9 mouse cellular contexts compared by ENCODE assay signal in the genomic region with DNA sequence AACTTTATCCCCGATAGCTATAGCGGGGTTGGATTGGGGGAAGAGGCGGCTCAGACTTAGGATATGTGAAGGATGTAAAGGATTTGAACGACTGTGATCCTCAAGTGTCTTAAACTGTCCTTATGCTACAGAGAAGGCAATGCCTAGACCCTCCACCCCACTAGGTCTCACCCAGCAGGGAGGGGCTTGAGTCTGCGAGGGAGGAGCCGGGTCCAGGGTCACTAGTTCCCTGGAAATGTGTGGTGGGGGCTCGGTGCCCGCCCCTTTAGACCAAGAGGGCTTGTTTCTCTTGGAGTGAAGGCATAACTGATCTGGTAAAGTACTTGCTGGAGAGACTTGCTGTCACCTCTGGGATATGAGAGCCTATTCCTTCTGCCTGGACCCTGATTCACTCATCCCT. TPM values are rescaled to one million over a fixed set of nuclear protein-coding genes. Genes with fewer than 3 reads are reported as not detected.
DNase-seq lines count a peak whose midpoint lies in the region; ATAC-seq and TF ChIP-seq lines count a peak whose summit lies in the region.
"Had no signal": no experiment of that assay in that cellular context is flagged by ENCODE, and none has a peak within 500 bp of the region (broad histone marks: within the 10 kb centered on the region; RNA-seq: fewer than 3 reads in every experiment).

No protein-coding gene starts in this region.

- TF ChIP-seq CTCF in kidney, postnatal 0 days (IDR thresholded peaks at IDR 0.05; ENCODE audit: low read depth): no peak

- DNase-seq in kidney, postnatal 0 days (ENCODE audit: low spot score): peak; percentile 27
- DNase-seq in kidney, adult 9 months: no peak
- DNase-seq in neural tube, embryonic 11.5 days (ENCODE audit: low spot score): peak; percentile 54
- no peak for DNase-seq in layer of hippocampus, postnatal 25 days (ENCODE audit: extremely low spot score in 1 of 2, low spot score in 1 of 2)
- DNase-seq in MN1 (ENCODE audit: low spot score): no peak
- DNase-seq: lung, adult 18-20 months had no signal

- H3K4me1 ChIP-seq in kidney, postnatal 0 days (replicated peaks; ENCODE audit: insufficient read depth, low read length): peaks cover 14% of the 10 kb centered on the region; the same call in 1 of the 2 replicates
- H3K4me1 ChIP-seq in embryonic facial prominence, embryonic 12.5 days: peaks cover 10% of the 10 kb centered on the region
- peaks cover 17% of the 10 kb centered on the region for H3K4me1 ChIP-seq in intestine, embryonic 15.5 days (replicated peaks)
- peaks cover 36% of the 10 kb centered on the region for H3K4me1 ChIP-seq in neural tube, embryonic 11.5 days (ENCODE audit: control insufficient read depth, insufficient read depth, low read length)

- ATAC-seq in kidney, postnatal 0 days (replicated peaks; ENCODE audit: low FRiP score, low read depth): no peak
- ATAC-seq in embryonic facial prominence, embryonic 12.5 days (ENCODE audit: insufficient number of reproducible peaks, insufficient read depth, low FRiP score, low TSS enrichment): no peak
- ATAC-seq in intestine, embryonic 15.5 days: no peak
- ATAC-seq in neural tube, embryonic 11.5 days (ENCODE audit: insufficient read depth, low FRiP score, low TSS enrichment): 0 out of 2 replicates have a peak, but pooled peaks have one; percentile 29
- no peak for ATAC-seq in frontal cortex, adult (ENCODE audit: low TSS enrichment)

- no peak overlapping the region for H3K27ac ChIP-seq in kidney, postnatal 0 days
- H3K27ac ChIP-seq in embryonic facial prominence, embryonic 12.5 days: no peak overlapping the region
- H3K27ac ChIP-seq in intestine, embryonic 15.5 days: no peak overlapping the region
- peak overlapping the region; percentile 97 for H3K27ac ChIP-seq in neural tube, embryonic 11.5 days (ENCODE audit: low read depth, low read length)

- H3K4me2 ChIP-seq in kidney, postnatal 0 days (ENCODE audit: low read length): peak overlapping the region; percentile 99
- peak overlapping the region; percentile 85 for H3K4me2 ChIP-seq in embryonic facial prominence, embryonic 12.5 days (replicated peaks)
- H3K4me2 ChIP-seq in intestine, embryonic 15.5 days (replicated peaks): peak overlapping the region; percentile 100
- H3K4me2 ChIP-seq in neural tube, embryonic 11.5 days (ENCODE audit: low read depth): peak overlapping the region; percentile 82

- H3K27me3 ChIP-seq in kidney, postnatal 0 days (ENCODE audit: insufficient read depth, low read length): peaks cover 3% of the 10 kb centered on the region; the same call in 1 of the 2 replicates
- H3K27me3 ChIP-seq in embryonic facial prominence, embryonic 12.5 days: no peaks in the 10 kb centered on the region; the same call in 1 of the 2 replicates
- H3K27me3 ChIP-seq in intestine, embryonic 15.5 days (replicated peaks): peaks cover 6% of the 10 kb centered on the region; the same call in 1 of the 2 replicates
- no peaks in the 10 kb centered on the region for H3K27me3 ChIP-seq in neural tube, embryonic 11.5 days (ENCODE audit: control insufficient read depth, insufficient read depth, low read length)

- H3K36me3 ChIP-seq in kidney, postnatal 0 days (ENCODE audit: insufficient read depth, low read length): no peaks in the 10 kb centered on the region
- 0 out of 2 replicates have a peak, but pooled peaks cover 6% of the 10 kb centered on the region for H3K36me3 ChIP-seq in embryonic facial prominence, embryonic 12.5 days
- H3K36me3 ChIP-seq in intestine, embryonic 15.5 days: no peaks in the 10 kb centered on the region
- no peaks in the 10 kb centered on the region; the same call in none of the 2 replicates for H3K36me3 ChIP-seq in neural tube, embryonic 11.5 days (ENCODE audit: control insufficient read depth, insufficient read depth, low read length)

- peak overlapping the region; percentile 73; the same call in 1 of the 2 replicates for H3K9ac ChIP-seq in kidney, postnatal 0 days (ENCODE audit: low read depth, low read length)
- H3K9ac ChIP-seq in embryonic facial prominence, embryonic 12.5 days: peak overlapping the region; percentile 88
- H3K9ac ChIP-seq in intestine, embryonic 15.5 days: peak overlapping the region; percentile 74; the same call in 1 of the 2 replicates
- peak overlapping the region; percentile 98 for H3K9ac ChIP-seq in neural tube, embryonic 11.5 days (ENCODE audit: low read length)

- no peaks in the 10 kb centered on the region for H3K9me3 ChIP-seq in kidney, postnatal 0 days (replicated peaks; ENCODE audit: low read length)
- no peaks in the 10 kb centered on the region for H3K9me3 ChIP-seq in embryonic facial prominence, embryonic 12.5 days
- H3K9me3 ChIP-seq in intestine, embryonic 15.5 days: no peaks in the 10 kb centered on the region
- H3K9me3 ChIP-seq in neural tube, embryonic 11.5 days (ENCODE audit: control insufficient read depth, low read length): no peaks in the 10 kb centered on the region

- peak overlapping the region; percentile 74 for H3K4me3 ChIP-seq in kidney, postnatal 0 days (replicated peaks; ENCODE audit: low read depth, low read length)
- peak overlapping the region; percentile 56 for H3K4me3 ChIP-seq in embryonic facial prominence, embryonic 12.5 days
- H3K4me3 ChIP-seq in intestine, embryonic 15.5 days (replicated peaks): peak overlapping the region; percentile 75
- peak overlapping the region; percentile 94 for H3K4me3 ChIP-seq in neural tube, embryonic 11.5 days (ENCODE audit: low read depth, low read length)

- WGBS in kidney, postnatal 0 days: 4% methylated on average over 8 of the region's 8 CpGs
- WGBS in embryonic facial prominence, embryonic 12.5 days: 2% methylated on average over 8 of the region's 8 CpGs
- WGBS in intestine, embryonic 15.5 days: 5% methylated on average over 8 of the region's 8 CpGs
- WGBS in neural tube, embryonic 11.5 days: under 1% methylated on average over 8 of the region's 8 CpGs

RNA-seq across cellular contexts. Expression of a gene that starts 1.4 kb away (rescaled TPM):
- 2.2 and 2.4 TPM in 2 replicates for polyA plus RNA-seq in kidney, postnatal 0 days (2015; fragmentation: Nextera tagmentation; extraction: Ambion mirVana)
- polyA plus RNA-seq in embryonic facial prominence, embryonic 12.5 days (2016; fragmentation: Nextera tagmentation; extraction: Ambion mirVana): 7.5 and 9.3 TPM in 2 replicates
- 0.99 and 1.4 TPM in 2 replicates for polyA plus RNA-seq in intestine, embryonic 15.5 days (2015; fragmentation: Nextera tagmentation; extraction: Ambion mirVana)
- 60.7 and 71.9 TPM in 2 replicates for polyA plus RNA-seq in neural tube, embryonic 11.5 days (2014; fragmentation: Nextera tagmentation; extraction: Ambion mirVana)
- 1 to 10 TPM; 3.8 to 4.7 TPM for total RNA-seq in layer of hippocampus, postnatal 25 days (2021)

RNA-seq across cellular contexts. Expression of a gene that starts 41.1 kb away (rescaled TPM):
- 4.9 and 5.2 TPM in 2 replicates for polyA plus RNA-seq in kidney, postnatal 0 days (2015; fragmentation: Nextera tagmentation; extraction: Ambion mirVana)
- 25.0 and 25.4 TPM in 2 replicates for polyA plus RNA-seq in embryonic facial prominence, embryonic 12.5 days (2016; fragmentation: Nextera tagmentation; extraction: Ambion mirVana)
- 21.1 and 22.7 TPM in 2 replicates for polyA plus RNA-seq in intestine, embryonic 15.5 days (2015; fragmentation: Nextera tagmentation; extraction: Ambion mirVana)
- 12.3 and 14.1 TPM in 2 replicates for polyA plus RNA-seq in neural tube, embryonic 11.5 days (2014; fragmentation: Nextera tagmentation; extraction: Ambion mirVana)
- 10 to 100 TPM; 30.5 to 33.1 TPM for total RNA-seq in layer of hippocampus, postnatal 25 days (2021)

RNA-seq across cellular contexts. Expression of a gene that starts 52.8 kb away (rescaled TPM):
- polyA plus RNA-seq in kidney, postnatal 0 days (2015; fragmentation: Nextera tagmentation; extraction: Ambion mirVana): 8.4 and 8.6 TPM in 2 replicates
- polyA plus RNA-seq in embryonic facial prominence, embryonic 12.5 days (2016; fragmentation: Nextera tagmentation; extraction: Ambion mirVana): 7.1 and 7.2 TPM in 2 replicates
- 9.4 and 9.7 TPM in 2 replicates for polyA plus RNA-seq in intestine, embryonic 15.5 days (2015; fragmentation: Nextera tagmentation; extraction: Ambion mirVana)
- 4.9 and 6.1 TPM in 2 replicates for polyA plus RNA-seq in neural tube, embryonic 11.5 days (2014; fragmentation: Nextera tagmentation; extraction: Ambion mirVana)
- total RNA-seq in layer of hippocampus, postnatal 25 days (2021): 1 to 10 TPM; 3.7 to 4.6 TPM

Comparison
In these comparisons a context has a peak if more than half of its experiments do, and no peak if none do; other contexts are left out.
1. DNase-seq: peak in kidney, postnatal 0 days (single experiment) and neural tube, embryonic 11.5 days (single experiment); none in kidney, adult 9 months (single experiment), layer of hippocampus, postnatal 25 days (0 of 2) and MN1 (single experiment).
2. Peak in every context shown above with its lines, with median percentiles within 50 percentile points of each other: H3K4me2 ChIP-seq, H3K4me3 ChIP-seq and H3K9ac ChIP-seq.